Mouse (Mus musculus) heart, adult 18-20 months (tissue): ENCODE results near the gene Dnajc11. TPM values are rescaled to one million over a fixed set of nuclear protein-coding genes. Genes with fewer than 3 reads are reported as not detected.

Experiments used
- total RNA-seq, 2 experiments: library from RNA; stranded (reverse); gene quantifications; 2 replicates each; pipeline ENCODE4 v1.2.3; 2021

Dnajc11 gene
- total RNA-seq, 2 experiments from 2014 or later = 81.4 to 103 TPM

Other genes starting within 250 kb of the Dnajc11 start
- gene Camta1, start 71.8 kb upstream of the Dnajc11 start, total RNA-seq = 100 to 1,000 TPM; 207 to 208 TPM
- 10 to 100 TPM; 10.5 to 14.9 TPM for gene Thap3, start 55.3 kb downstream of the Dnajc11 start, total RNA-seq
- 1 to 10 TPM; 5.4 to 5.9 TPM for gene Phf13, start 62.6 kb downstream of the Dnajc11 start, total RNA-seq
- 10 to 100 TPM; 82.1 to 83.9 TPM for gene Klhl21, start 75.1 kb downstream of the Dnajc11 start, total RNA-seq
- 1 to 10 TPM; 3.4 to 3.6 TPM for gene Zbtb48, start 94.0 kb downstream of the Dnajc11 start, total RNA-seq
- gene Tas1r1, start 104.9 kb downstream of the Dnajc11 start, total RNA-seq = under 1 TPM; 0.10 to 0.13 TPM
- gene Nol9, start 105.6 kb downstream of the Dnajc11 start, total RNA-seq = 10 to 100 TPM; 10.2 to 11.9 TPM
- gene Plekhg5, start 138.8 kb downstream of the Dnajc11 start, total RNA-seq = 10 to 100 TPM; 10.9 to 15.9 TPM
- gene Tnfrsf25, start 182.2 kb downstream of the Dnajc11 start, total RNA-seq = 1 to 10 TPM; 1.4 to 1.6 TPM
- gene Espn, start 218.7 kb downstream of the Dnajc11 start, total RNA-seq = 1 to 10 TPM; 2.5 to 2.7 TPM
- gene Hes2, start 225.2 kb downstream of the Dnajc11 start, total RNA-seq = not detected
- 10 to 100 TPM; 61.9 to 66.2 TPM for gene Acot7, start 244.4 kb downstream of the Dnajc11 start, total RNA-seq